Mouse (Mus musculus) MEL (cell line): Measurements from ENCODE around the gene Eif4h.

ENCODE experiments used
- CTCF ChIP-seq, 3 experiments: IDR thresholded peaks in 2 of 3; conservative IDR thresholded peaks in 1 of 3; 2 replicates each; pipeline ENCODE4 v1.5.1; 2011 to 2012; ENCODE audit warnings: low read length in 3 of 3, low read depth in 2 of 3, mild to moderate bottlenecking in 2 of 3, improper control_type of control experiment in 1 of 3, inconsistent platforms in 1 of 3, mixed read lengths in 1 of 3, moderate library complexity in 1 of 3; ENCODE audit not compliant: control insufficient read depth in 1 of 3, insufficient read depth in 1 of 3, poor library complexity in 1 of 3, severe bottlenecking in 1 of 3
- EP300 ChIP-seq, 2 experiments: IDR thresholded peaks; 2 replicates each; pipeline ENCODE4 v1.6.1; 2011; ENCODE audit warnings: improper control_type of control experiment in 2 of 2, low read length in 2 of 2, low read depth in 1 of 2, mild to moderate bottlenecking in 1 of 2
- GATA1 ChIP-seq: IDR thresholded peaks from 2 replicates; pipeline ENCODE4 v1.6.1; 2011; ENCODE audit warnings: low read depth, low read length, improper control_type of control experiment
- MAZ ChIP-seq: IDR thresholded peaks from 2 replicates; pipeline ENCODE4 v1.6.1; 2012; ENCODE audit warnings: low read depth, mild to moderate bottlenecking, inconsistent platforms, low read length, improper control_type of control experiment
- MEF2A ChIP-seq: IDR thresholded peaks from 2 replicates; pipeline ENCODE4 v1.6.1; 2014; ENCODE audit warnings: low read depth, mild to moderate bottlenecking, inconsistent platforms, low read length, improper control_type of control experiment; ENCODE audit not compliant: poor library complexity, insufficient replicate concordance, severe bottlenecking; ENCODE audit errors: extremely low read depth
- POLR2A ChIP-seq, 2 experiments: IDR thresholded peaks; 2 replicates each; pipeline ENCODE4 v1.6.1; 2011 to 2012; ENCODE audit warnings: low read length in 2 of 2, mild to moderate bottlenecking in 2 of 2, control low read depth in 1 of 2, improper control_type of control experiment in 1 of 2, low read depth in 1 of 2, moderate library complexity in 1 of 2; ENCODE audit not compliant: control insufficient read depth in 1 of 2, insufficient read depth in 1 of 2, poor library complexity in 1 of 2

- TF ChIP-seq MAZ (peak; percentile 63; the same call in 1 of the 2 replicates), GATA1 (no peak), CTCF (IDR thresholded peaks at IDR 0.05 in 2 of 3, conservative IDR thresholded peaks at IDR 0.05 in 1 of 3; ENCODE audit: control insufficient read depth in 1 of 3, insufficient read depth in 1 of 3, low read depth in 2 of 3, low read length in 3 of 3, poor library complexity in 1 of 3, severe bottlenecking in 1 of 3) (no peak), POLR2A (IDR thresholded peaks at IDR 0.05; ENCODE audit: control insufficient read depth in 1 of 2, insufficient read depth in 1 of 2, low read depth in 1 of 2, low read length in 2 of 2, poor library complexity in 1 of 2) (peak; percentile 31 to 35; a peak in 1 of 4 replicates), EP300 (IDR thresholded peaks at IDR 0.05; ENCODE audit: low read depth in 1 of 2, low read length in 2 of 2) (peak; percentile 33 to 64; a peak in 3 of 4 replicates), MEF2A (no peak)
Measured at GRCm38 (mm10) chr5:134607121-134607520, 32.2 kb downstream of the Eif4h start.
